Mouse (Mus musculus): ENCODE results near the gene Gp6.
"Not testable (repeated sequence)": the region's sequence is repeated elsewhere in the genome, so short reads cannot be mapped to it uniquely, and the experiment has no call there.

Gp6 gene

GRCm38 (mm10) chr7:4397730-4398129 lies at the start of gene Gp6:
TSS of gene Gp6 (minus strand) at chr7:4397744.
- DNase-seq (ENCODE audit: low spot score) = no peak

DNA sequence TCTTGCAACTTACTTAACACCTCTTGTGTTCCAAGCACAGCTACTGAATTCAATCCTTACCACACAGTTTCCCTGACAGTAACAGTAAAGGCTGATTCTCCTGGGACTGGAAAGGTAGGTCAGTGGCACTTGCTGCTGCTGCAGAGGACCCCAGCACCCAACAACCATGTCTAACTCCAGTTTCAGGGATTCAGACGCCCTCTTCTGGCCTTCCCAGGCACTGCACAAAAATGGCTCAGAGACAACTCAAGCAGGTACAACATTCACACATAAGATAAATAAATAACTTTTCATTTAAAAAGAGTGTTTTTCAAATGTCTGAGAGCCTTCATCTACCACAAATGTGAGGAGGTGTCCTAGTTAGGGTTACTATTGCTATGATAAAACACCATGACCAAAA lies 49.6 kb upstream of the Gp6 start:
- peak; percentile 13 for DNase-seq (ENCODE audit: low spot score)

GRCm38 (mm10) chr7:4445216-4445791 lies 47.8 kb upstream of the Gp6 start, which contains the start of gene Rdh13:
TSS of gene Rdh13 (minus strand) at chr7:4445649.
- peak; percentile 93 for DNase-seq (ENCODE audit: low spot score)

- DNase-seq (ENCODE audit: low spot score) = no peak
Observed at GRCm38 (mm10) chr7:4440549-4440948, 43.0 kb upstream of the Gp6 start.

- no peak for DNase-seq (ENCODE audit: low spot score)
Observed at GRCm38 (mm10) chr7:4437721-4438120, 40.2 kb upstream of the Gp6 start.

DNA sequence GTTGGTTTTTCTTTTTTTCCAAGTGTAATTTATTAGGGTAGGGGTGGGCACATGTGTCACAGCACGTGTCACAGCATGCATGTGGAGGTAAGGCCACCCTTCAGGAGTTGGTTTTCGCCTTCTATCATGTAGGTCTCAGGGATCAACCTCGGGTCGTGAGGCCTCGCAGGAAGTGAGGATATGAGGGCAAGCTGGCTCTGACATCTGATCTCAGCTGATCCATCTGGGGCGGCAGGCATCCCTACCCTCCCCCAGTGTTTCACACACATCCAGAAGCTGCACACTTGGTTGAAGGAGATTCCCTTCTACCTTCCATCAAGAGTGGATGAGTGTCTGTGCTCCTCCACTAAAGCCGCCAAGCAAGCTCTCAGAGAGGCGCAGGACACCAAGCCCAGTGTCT lies 34.5 kb upstream of the Gp6 start:
- no peak for DNase-seq (ENCODE audit: low spot score)

- peak; percentile 76 for DNase-seq (ENCODE audit: low spot score)
Observed at GRCm38 (mm10) chr7:4431548-4431947, 34.0 kb upstream of the Gp6 start.

GRCm38 (mm10) chr7:4430246-4430844 lies 32.8 kb upstream of the Gp6 start:
- no peak for DNase-seq (ENCODE audit: low spot score)

- DNase-seq (ENCODE audit: low spot score) = peak; percentile 97
Observed at GRCm38 (mm10) chr7:4427161-4427912, 29.8 kb upstream of the Gp6 start.

- DNase-seq (ENCODE audit: low spot score) = no peak
Observed at GRCm38 (mm10) chr7:4420230-4420629, 22.7 kb upstream of the Gp6 start.

DNA sequence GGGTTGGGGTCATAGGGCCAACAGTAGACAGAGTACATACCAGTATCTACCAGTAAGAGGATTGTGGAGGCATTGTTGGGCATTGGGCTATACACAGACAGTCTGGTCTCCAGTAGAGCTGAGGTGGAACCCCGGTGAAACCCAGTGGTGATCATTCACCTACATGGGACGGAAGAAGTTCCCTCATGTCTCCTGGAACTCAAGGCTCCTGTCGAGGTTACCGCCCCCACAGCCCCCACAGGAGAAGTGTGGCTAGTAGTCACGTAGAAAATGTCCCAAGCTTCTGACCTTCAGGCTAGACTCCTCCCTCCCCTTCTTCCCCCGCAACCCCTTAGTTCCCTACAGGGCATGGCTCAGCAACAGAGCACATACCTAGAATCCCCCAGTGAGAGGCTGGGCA lies 22.1 kb upstream of the Gp6 start:
- no peak for DNase-seq (ENCODE audit: low spot score)

- DNase-seq (ENCODE audit: low spot score) = not testable (repeated sequence)
Observed at GRCm38 (mm10) chr7:4412406-4412805, 14.9 kb upstream of the Gp6 start.

GRCm38 (mm10) chr7:4373521-4373920 lies 24.0 kb downstream of the Gp6 start:
- no peak for DNase-seq (ENCODE audit: low spot score)

DNA sequence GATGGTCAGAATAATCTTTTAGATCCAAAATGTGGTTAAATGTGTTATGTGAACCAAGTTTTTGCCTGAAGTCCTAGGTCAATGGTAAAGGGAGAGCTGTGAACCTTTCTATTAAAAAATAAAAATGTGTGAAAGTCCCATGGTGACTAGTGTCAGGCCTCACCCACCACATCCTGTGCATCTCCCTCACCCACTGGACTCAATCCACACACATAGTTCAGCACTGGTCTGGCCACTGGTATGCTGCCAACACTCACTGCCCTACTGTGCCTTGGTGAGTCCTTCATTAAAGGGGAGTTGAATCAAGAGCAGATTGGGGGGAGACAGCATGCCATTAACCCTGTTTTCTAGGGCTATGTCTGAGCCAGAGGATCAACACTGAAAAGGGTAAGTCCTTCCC lies 60.0 kb downstream of the Gp6 start, which contains the start of gene Ncr1:
Gene Ncr1, plus strand, starts transcription at position 216 of the 400 bp plus-strand sequence.
- no peak for DNase-seq (ENCODE audit: low spot score)

GRCm38 (mm10) chr7:4323301-4323700 lies 74.2 kb downstream of the Gp6 start:
- DNase-seq (ENCODE audit: low spot score) = no peak
